Mouse (Mus musculus): ENCODE data around the gene Olfr64. TPM values are rescaled to one million over a fixed set of nuclear protein-coding genes. Genes with fewer than 3 reads are reported as not detected.

The Olfr64 gene
- total and polyA plus RNA-seq, 3 experiments, result not detected

GRCm38 (mm10) chr7:103853090-103853489 lies 41.2 kb downstream of the Olfr64 start, which contains the start of gene Hbb-y:
Gene Hbb-y, minus strand, starts transcription at chr7:103853216.
- no peak within 1 kb of the TSS for H3K9ac ChIP-seq (ENCODE audit: insufficient read depth, low read depth)
- H3K9me3 ChIP-seq (replicated peaks; ENCODE audit: low read length), result no peaks in the 10 kb centered on the region
- H3K4me2 ChIP-seq (ENCODE audit: insufficient read depth, low read depth, poor library complexity, severe bottlenecking), result no peak within 1 kb of the TSS
- no peak within 1 kb of the TSS for H3K4me3 ChIP-seq (replicated peaks in 1 of 3; ENCODE audit: low read depth in 2 of 3, low read length in 2 of 3, poor library complexity in 1 of 3)
- no peaks in the 10 kb centered on the region for H3K27me3 ChIP-seq (replicated peaks)
- H3K4me1 ChIP-seq (ENCODE audit: control insufficient read depth in 1 of 2, insufficient read depth in 2 of 2), result no peaks in the 10 kb centered on the region; a peak in 1 of 4 replicates
- no peaks in the 10 kb centered on the region for H3K79me2 ChIP-seq (replicated peaks; ENCODE audit: control insufficient read depth, extremely low read depth, insufficient read depth, poor library complexity, severe bottlenecking)
- TF ChIP-seq ZNF384 (IDR thresholded peaks at IDR 0.05; ENCODE audit: low read depth, low read length) (no peak), ELF1 (IDR thresholded peaks at IDR 0.05; ENCODE audit: low read depth, low read length) (no peak), GABPA (IDR thresholded peaks at IDR 0.05; ENCODE audit: insufficient replicate concordance, low read depth, low read length) (no peak), HCFC1 (IDR thresholded peaks at IDR 0.05; ENCODE audit: low read depth, low read length) (no peak), TBP (conservative IDR thresholded peaks at IDR 0.05; ENCODE audit: low read depth, low read length) (no peak), E2F4 (IDR thresholded peaks at IDR 0.05; ENCODE audit: insufficient replicate concordance, low read depth, low read length) (no peak), NELFE (IDR thresholded peaks at IDR 0.05; ENCODE audit: low read depth, low read length) (no peak), CHD1 (IDR thresholded peaks at IDR 0.05; ENCODE audit: low read depth, low read length) (no peak), MEF2A (IDR thresholded peaks at IDR 0.05; ENCODE audit: borderline replicate concordance, low read depth, low read length) (no peak), USF2 (conservative IDR thresholded peaks at IDR 0.05; ENCODE audit: low read depth, low read length) (no peak), CTCF (conservative IDR thresholded peaks at IDR 0.05 in 1 of 2, IDR thresholded peaks at IDR 0.05 in 1 of 2; ENCODE audit: low read depth in 2 of 2, low read length in 2 of 2) (no peak), SMC3 (IDR thresholded peaks at IDR 0.05; ENCODE audit: low read depth, low read length) (no peak), ZKSCAN1 (IDR thresholded peaks at IDR 0.05; ENCODE audit: borderline replicate concordance, low read depth, low read length) (no peak), MAX (IDR thresholded peaks at IDR 0.05; ENCODE audit: low read length) (no peak), ETS1 (conservative IDR thresholded peaks at IDR 0.05; ENCODE audit: low read depth, low read length) (no peak), NRF1 (IDR thresholded peaks at IDR 0.05; ENCODE audit: low read depth, low read length) (no peak), TCF12 (IDR thresholded peaks at IDR 0.05; ENCODE audit: low read depth, low read length) (no peak)
- no peak for DNase-seq (ENCODE audit: extremely low read depth)
- in situ Hi-C loops (cut with MboI; ENCODE audit: low pct_ligation_motif_present, low pct_unique_long_range_greater_than_20kb, low sequenced_read_pairs) (no loop called here), dilution Hi-C loops (cut with MboI; ENCODE audit: extremely low pct_ligation_motif_present, extremely low pct_unique_long_range_greater_than_20kb, low sequenced_read_pairs) (no loop called here)
- H3K36me3 ChIP-seq (replicated peaks in 1 of 2; ENCODE audit: control insufficient read depth in 1 of 2, insufficient read depth in 1 of 2, low read length in 1 of 2), result no peaks in the 10 kb centered on the region
- no peak within 1 kb of the TSS for H3K27ac ChIP-seq (ENCODE audit: insufficient read depth, low read depth)

- dilution Hi-C loops (cut with MboI; ENCODE audit: extremely low pct_ligation_motif_present, extremely low pct_unique_long_range_greater_than_20kb, low sequenced_read_pairs) (no loop called here), in situ Hi-C loops (cut with MboI; ENCODE audit: low pct_ligation_motif_present, low pct_unique_long_range_greater_than_20kb, low sequenced_read_pairs) (no loop called here)
- Histone ChIP-seq H3K79me2 (replicated peaks; ENCODE audit: control insufficient read depth, extremely low read depth, insufficient read depth, poor library complexity, severe bottlenecking) (no peaks in the 10 kb centered on the region), H3K4me1 (ENCODE audit: control insufficient read depth in 1 of 2, insufficient read depth in 2 of 2) (peaks cover 0 to 8% of the 10 kb centered on the region in 2 experiments; a peak in 2 of 4 replicates), H3K27me3 (replicated peaks) (no peaks in the 10 kb centered on the region), H3K9me3 (replicated peaks; ENCODE audit: low read length) (no peaks in the 10 kb centered on the region), H3K9ac (ENCODE audit: insufficient read depth, low read depth) (no peak overlapping the region), H3K4me3 (replicated peaks in 1 of 3; ENCODE audit: low read depth in 2 of 3, low read length in 2 of 3, poor library complexity in 1 of 3) (no peak overlapping the region), H3K27ac (ENCODE audit: insufficient read depth, low read depth) (no peak overlapping the region; the same call in 1 of the 2 replicates), H3K36me3 (replicated peaks in 1 of 2; ENCODE audit: control insufficient read depth in 1 of 2, insufficient read depth in 1 of 2, low read length in 1 of 2) (no peaks in the 10 kb centered on the region), H3K4me2 (ENCODE audit: insufficient read depth, low read depth, poor library complexity, severe bottlenecking) (no peak overlapping the region)
- no peak for DNase-seq (ENCODE audit: extremely low read depth)
- TF ChIP-seq SIN3A (IDR thresholded peaks at IDR 0.05; ENCODE audit: low read length) (no peak), USF1 (IDR thresholded peaks at IDR 0.05; ENCODE audit: low read depth, low read length) (no peak), CTCF (conservative IDR thresholded peaks at IDR 0.05 in 1 of 2, IDR thresholded peaks at IDR 0.05 in 1 of 2; ENCODE audit: low read depth in 2 of 2, low read length in 2 of 2) (no peak), CHD2 (IDR thresholded peaks at IDR 0.05; ENCODE audit: low read length) (no peak), TCF12 (IDR thresholded peaks at IDR 0.05; ENCODE audit: low read depth, low read length) (no peak), HCFC1 (IDR thresholded peaks at IDR 0.05; ENCODE audit: low read depth, low read length) (no peak), UBTF (IDR thresholded peaks at IDR 0.05; ENCODE audit: low read depth, low read length) (no peak), JUN (IDR thresholded peaks at IDR 0.05; ENCODE audit: insufficient read depth, low read depth, low read length) (no peak), CHD1 (IDR thresholded peaks at IDR 0.05; ENCODE audit: low read depth, low read length) (no peak), POLR2AphosphoS2 (IDR thresholded peaks at IDR 0.05; ENCODE audit: low read depth, low read length) (no peak), MYC (IDR thresholded peaks at IDR 0.05; ENCODE audit: low read depth, low read length) (no peak), TBP (conservative IDR thresholded peaks at IDR 0.05; ENCODE audit: low read depth, low read length) (no peak), SMC3 (IDR thresholded peaks at IDR 0.05; ENCODE audit: low read depth, low read length) (no peak), POLR2A (IDR thresholded peaks at IDR 0.05; ENCODE audit: low read depth, low read length) (no peak), ETS1 (conservative IDR thresholded peaks at IDR 0.05; ENCODE audit: low read depth, low read length) (no peak), IRF4 (IDR thresholded peaks at IDR 0.05; ENCODE audit: low read depth, low read length) (no peak), ZMIZ1 (IDR thresholded peaks at IDR 0.05; ENCODE audit: low read depth, low read length) (no peak)
Measured at GRCm38 (mm10) chr7:103844525-103845325, 49.6 kb downstream of the Olfr64 start.

All from CH12.LX (cell line).